Mouse (Mus musculus): Measurements from ENCODE around the gene Slc34a3. TPM values are rescaled to one million over a fixed set of nuclear protein-coding genes. Genes with fewer than 3 reads are reported as not detected.

The Slc34a3 gene
- polyA plus RNA-seq, 1 experiment from 2014 or later: not detected

GRCm38 (mm10) chr2:25194486-25195171 is 39.5 kb downstream of the Slc34a3 start:
- Histone ChIP-seq H3K27me3 (ENCODE audit: poor library complexity, severe bottlenecking) (peaks cover 45% of the 10 kb centered on the region), H3K36me3 (replicated peaks) (peaks cover 18% of the 10 kb centered on the region), H3K4me1 (peaks cover 45% of the 10 kb centered on the region), H3K27ac (no peak overlapping the region), H3K4me3 (0 out of 2 replicates have a peak overlapping the region, but pooled peaks have one; percentile 38), H3K9me3 (no peaks in the 10 kb centered on the region)
- 85% methylated on average over 17 of the region's 17 CpGs for whole genome bisulfite sequencing
- DNase-seq (ENCODE audit: extremely low spot score, low spot score): no peak

- 80% methylated on average over 5 of the region's 5 CpGs for WGBS
- H3K4me1 ChIP-seq: peaks cover 45% of the 10 kb centered on the region
- H3K4me3 ChIP-seq: no peak overlapping the region
- H3K27ac ChIP-seq: no peak overlapping the region
- no peak for DNase-seq (ENCODE audit: extremely low spot score, low spot score)
- H3K9me3 ChIP-seq: no peaks in the 10 kb centered on the region
- peaks cover 45% of the 10 kb centered on the region for H3K27me3 ChIP-seq (ENCODE audit: poor library complexity, severe bottlenecking)
- H3K36me3 ChIP-seq (replicated peaks): peaks cover 12% of the 10 kb centered on the region
Observed at GRCm38 (mm10) chr2:25194006-25194405, 40.2 kb downstream of the Slc34a3 start.

- whole genome bisulfite sequencing: 5% methylated on average over 6 of the region's 6 CpGs
- Histone ChIP-seq H3K27me3 (ENCODE audit: poor library complexity, severe bottlenecking) (peaks cover 45% of the 10 kb centered on the region), H3K4me3 (no peak overlapping the region), H3K9me3 (no peaks in the 10 kb centered on the region), H3K4me1 (peaks cover 45% of the 10 kb centered on the region), H3K27ac (no peak overlapping the region), H3K36me3 (replicated peaks) (peaks cover 6% of the 10 kb centered on the region)
- DNase-seq (ENCODE audit: extremely low spot score, low spot score): peak; percentile 84
Observed at GRCm38 (mm10) chr2:25193330-25193770, 40.8 kb downstream of the Slc34a3 start.

- peaks cover 42% of the 10 kb centered on the region for H3K4me1 ChIP-seq
Observed at GRCm38 (mm10) chr2:25187841-25188240, 46.3 kb downstream of the Slc34a3 start.

GRCm38 (mm10) chr2:25186575-25186930 is 47.6 kb downstream of the Slc34a3 start:
- DNase-seq (ENCODE audit: extremely low spot score, low spot score): no peak
- peak overlapping the region; percentile 84 for H3K4me3 ChIP-seq
- H3K4me1 ChIP-seq: peaks cover 53% of the 10 kb centered on the region
- WGBS: 33% methylated on average over 5 of the region's 5 CpGs
- peak overlapping the region; percentile 96 for H3K27ac ChIP-seq
- H3K27me3 ChIP-seq (ENCODE audit: poor library complexity, severe bottlenecking): peaks cover 35% of the 10 kb centered on the region
- no peaks in the 10 kb centered on the region for H3K9me3 ChIP-seq
- peaks cover 19% of the 10 kb centered on the region for H3K36me3 ChIP-seq (replicated peaks)

More at GRCm38 (mm10) chr2:25187841-25188240, 46.3 kb downstream of the Slc34a3 start:
- Histone ChIP-seq H3K9me3 (no peaks in the 10 kb centered on the region), H3K27ac (no peak overlapping the region), H3K27me3 (ENCODE audit: poor library complexity, severe bottlenecking) (peaks cover 30% of the 10 kb centered on the region), H3K36me3 (replicated peaks) (peaks cover 19% of the 10 kb centered on the region), H3K4me3 (no peak overlapping the region)
- no peak for DNase-seq (ENCODE audit: extremely low spot score, low spot score)
- WGBS: 88% methylated on average over 6 of the region's 6 CpGs

- peaks cover 59% of the 10 kb centered on the region for H3K4me1 ChIP-seq
- WGBS: under 1% methylated on average over 64 of the region's 64 CpGs
- peak; percentile 93 for DNase-seq (ENCODE audit: extremely low spot score, low spot score)
- no peaks in the 10 kb centered on the region for H3K9me3 ChIP-seq
- peaks cover 42% of the 10 kb centered on the region for H3K27me3 ChIP-seq (ENCODE audit: poor library complexity, severe bottlenecking)
- peak overlapping the region; percentile 84 for H3K4me3 ChIP-seq
- H3K36me3 ChIP-seq (replicated peaks): peaks cover 19% of the 10 kb centered on the region
- H3K27ac ChIP-seq: peak overlapping the region; percentile 96
Observed at GRCm38 (mm10) chr2:25185625-25186574, 48.3 kb downstream of the Slc34a3 start.

- peaks cover 73% of the 10 kb centered on the region for H3K4me1 ChIP-seq
- 96% methylated on average over 7 of the region's 7 CpGs for WGBS
- H3K36me3 ChIP-seq (replicated peaks): peaks cover 19% of the 10 kb centered on the region
- peak overlapping the region; percentile 84 for H3K4me3 ChIP-seq
- peaks cover 55% of the 10 kb centered on the region for H3K27me3 ChIP-seq (ENCODE audit: poor library complexity, severe bottlenecking)
- no peaks in the 10 kb centered on the region for H3K9me3 ChIP-seq
- peak overlapping the region; percentile 96 for H3K27ac ChIP-seq
- no peak for DNase-seq (ENCODE audit: extremely low spot score, low spot score)
Observed at GRCm38 (mm10) chr2:25184496-25184895, 49.7 kb downstream of the Slc34a3 start.

- WGBS: 85% methylated on average over 2 of the region's 2 CpGs
Observed at GRCm38 (mm10) chr2:25183336-25183735, 50.8 kb downstream of the Slc34a3 start.

GRCm38 (mm10) chr2:25182664-25183063 is 51.5 kb downstream of the Slc34a3 start:
- H3K4me1 ChIP-seq: peaks cover 91% of the 10 kb centered on the region
- H3K36me3 ChIP-seq (replicated peaks): peaks cover 19% of the 10 kb centered on the region
- H3K4me3 ChIP-seq: peak overlapping the region; percentile 84
- WGBS: 7% methylated on average over 6 of the region's 6 CpGs
- peaks cover 73% of the 10 kb centered on the region for H3K27me3 ChIP-seq (ENCODE audit: poor library complexity, severe bottlenecking)
- H3K27ac ChIP-seq: peak overlapping the region; percentile 94
- no peaks in the 10 kb centered on the region for H3K9me3 ChIP-seq
- DNase-seq (ENCODE audit: extremely low spot score, low spot score): peak; percentile 39

More at GRCm38 (mm10) chr2:25183336-25183735, 50.8 kb downstream of the Slc34a3 start:
- Histone ChIP-seq H3K27ac (peak overlapping the region; percentile 96; the same call in 1 of the 2 replicates), H3K9me3 (no peaks in the 10 kb centered on the region), H3K36me3 (replicated peaks) (peaks cover 19% of the 10 kb centered on the region), H3K4me1 (peaks cover 85% of the 10 kb centered on the region), H3K27me3 (ENCODE audit: poor library complexity, severe bottlenecking) (peaks cover 67% of the 10 kb centered on the region), H3K4me3 (peak overlapping the region; percentile 84)
- DNase-seq (ENCODE audit: extremely low spot score, low spot score): no peak

GRCm38 (mm10) chr2:25181891-25182397 is 52.2 kb downstream of the Slc34a3 start:
- no peaks in the 10 kb centered on the region for H3K9me3 ChIP-seq
- peaks cover 76% of the 10 kb centered on the region for H3K27me3 ChIP-seq (ENCODE audit: poor library complexity, severe bottlenecking)
- DNase-seq (ENCODE audit: extremely low spot score, low spot score): peak; percentile 39
- H3K27ac ChIP-seq: peak overlapping the region; percentile 94
- under 1% methylated on average over 17 of the region's 17 CpGs for WGBS
- H3K4me1 ChIP-seq: peaks cover 98% of the 10 kb centered on the region
- H3K36me3 ChIP-seq (replicated peaks): peaks cover 19% of the 10 kb centered on the region
- H3K4me3 ChIP-seq: peak overlapping the region; percentile 84

- WGBS: under 1% methylated on average over 98 of the region's 100 CpGs
- H3K4me3 ChIP-seq: peak overlapping the region; percentile 84
- H3K36me3 ChIP-seq (replicated peaks): peaks cover 19% of the 10 kb centered on the region
- no peaks in the 10 kb centered on the region for H3K9me3 ChIP-seq
- peaks cover 81% of the 10 kb centered on the region for H3K27me3 ChIP-seq (ENCODE audit: poor library complexity, severe bottlenecking)
- H3K27ac ChIP-seq: peak overlapping the region; percentile 94
- H3K4me1 ChIP-seq: peaks cover 98% of the 10 kb centered on the region
- DNase-seq (ENCODE audit: extremely low spot score, low spot score): peak; percentile 75
Observed at GRCm38 (mm10) chr2:25180973-25181890, 52.9 kb downstream of the Slc34a3 start.

Data from forebrain, embryonic 10.5 days (tissue).